ENCODE assay signal across 11 mouse cellular contexts in the genomic region with DNA sequence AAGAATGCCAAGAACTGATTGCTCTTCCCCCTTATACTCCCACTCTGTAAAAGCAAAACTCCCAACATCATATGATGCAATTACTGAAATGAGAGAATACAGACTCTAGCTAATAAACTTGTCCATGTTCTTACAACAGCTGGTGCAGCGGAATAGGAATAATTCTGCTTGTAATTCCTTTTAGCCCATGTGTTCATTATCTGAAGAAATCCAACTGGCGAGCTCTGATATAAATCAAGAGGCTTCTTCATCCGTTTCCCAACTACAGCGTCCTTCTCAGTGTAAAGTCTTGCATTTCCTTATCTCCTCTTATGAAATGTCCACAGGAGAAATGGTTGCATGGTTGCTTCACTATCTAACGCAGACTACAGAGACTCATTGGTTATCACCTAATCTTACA. TPM values are rescaled to one million over a fixed set of nuclear protein-coding genes. Genes with fewer than 3 reads are reported as not detected.
"Had no signal": no experiment of that assay in that cellular context is flagged by ENCODE, and none has a peak within 500 bp of the region (broad histone marks: within the 10 kb centered on the region; RNA-seq: fewer than 3 reads in every experiment).

No protein-coding gene starts in this region.

- DNase-seq: left cerebral cortex, postnatal 4 days; liver, postnatal 0 days; lung, embryonic 14.5 days; lung, postnatal 14 days; lung, postnatal 4 days; midbrain, embryonic 14.5 days; thymus, adult 2 months; thymus, postnatal 14 days; thymus, postnatal 4 days had no signal

RNA-seq across cellular contexts. Expression of gene Ak5, which starts 59.1 kb away (rescaled TPM):
- polyA plus RNA-seq: large intestine, adult 2 months; small intestine, adult 2 months had no signal
